In the genomic region with DNA sequence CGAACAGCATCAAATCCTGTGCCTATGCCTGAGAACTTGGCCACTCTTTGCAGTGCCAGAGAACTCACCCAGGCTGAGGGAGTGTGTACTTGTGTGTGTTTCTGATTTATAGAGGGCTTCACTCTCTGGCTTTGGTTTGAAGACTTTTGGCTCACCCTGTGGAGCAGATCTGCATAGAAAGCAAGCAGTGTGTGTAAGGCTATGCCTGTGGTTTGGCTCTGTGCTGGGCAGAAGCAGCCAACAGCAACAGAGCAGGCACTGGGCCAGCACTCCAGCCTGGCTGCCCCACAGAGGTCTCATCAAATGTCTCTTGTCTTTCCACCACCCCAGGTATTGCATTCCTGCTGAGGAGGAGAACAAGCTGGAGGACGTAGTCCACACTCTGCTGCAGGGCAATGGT, we compare ENCODE assay signal across 8 mouse cellular contexts.
A peak's percentile ranks its signal among the peaks of the same experiment; 100 is the strongest.
DNase-seq lines count a peak whose midpoint lies in the region; ATAC-seq and TF ChIP-seq lines count a peak whose summit lies in the region.

No protein-coding gene starts in this region.

- H3K4me1 ChIP-seq in hindbrain, embryonic 15.5 days (replicated peaks), result peaks cover 23% of the 10 kb centered on the region
- no peaks in the 10 kb centered on the region for H3K4me1 ChIP-seq in hindbrain, embryonic 11.5 days (replicated peaks; ENCODE audit: control insufficient read depth, insufficient read depth, low read length)
- H3K4me1 ChIP-seq in hindbrain, postnatal 0 days (ENCODE audit: insufficient read depth, low read length), result peaks cover 11% of the 10 kb centered on the region

- WGBS in hindbrain, embryonic 15.5 days, result 53% methylated on average over 2 of the region's 2 CpGs
- 94% methylated on average over 2 of the region's 2 CpGs for WGBS in hindbrain, embryonic 11.5 days
- WGBS in hindbrain, postnatal 0 days, result 38% methylated on average over 2 of the region's 2 CpGs

- CTCF ChIA-PET in Patski (lab: Charles Lee), result interaction anchor here (0.8 kb wide), 1 partner anchor 11 kb away, joined by 3 read pairs; no protein-coding TSS in a partner anchor

- DNase-seq in hindbrain, embryonic 11.5 days (ENCODE audit: low spot score), result no peak
- DNase-seq in Patski (ENCODE audit: low read depth, low spot score), result peak; percentile 75
- DNase-seq in cerebellum, postnatal 25 days, result peak; percentile 75 to 84
- DNase-seq in hindbrain, postnatal 0 days (ENCODE audit: low spot score), result peak; percentile 74
- no peak for DNase-seq in embryo, embryonic 9.5 days (ENCODE audit: extremely low spot score)

- TF ChIP-seq CTCF in Patski (IDR thresholded peaks at IDR 0.05), result no peak
- TF ChIP-seq CTCF in hindbrain, postnatal 0 days (IDR thresholded peaks at IDR 0.05; ENCODE audit: low read depth), result no peak

- peak; percentile 63 for ATAC-seq in hindbrain, embryonic 15.5 days (ENCODE audit: low FRiP score, low read depth)
- ATAC-seq in hindbrain, embryonic 11.5 days (ENCODE audit: low FRiP score), result no peak
- peak; percentile 92 for ATAC-seq in Patski
- ATAC-seq in hindbrain, postnatal 0 days, result peak; percentile 76
- no peak for ATAC-seq in granulocyte monocyte progenitor cell, adult 5-6 weeks (replicated peaks; ENCODE audit: poor library complexity, severe bottlenecking)
- no peak for ATAC-seq in frontal cortex, adult (ENCODE audit: low TSS enrichment)

- POLR2A ChIA-PET in Patski (lab: Charles Lee), result no interaction called here

- no peaks in the 10 kb centered on the region for H3K27me3 ChIP-seq in hindbrain, embryonic 15.5 days
- H3K27me3 ChIP-seq in hindbrain, embryonic 11.5 days (ENCODE audit: control insufficient read depth, insufficient read depth, low read length), result no peaks in the 10 kb centered on the region
- H3K27me3 ChIP-seq in Patski, result no peaks in the 10 kb centered on the region
- H3K27me3 ChIP-seq in hindbrain, postnatal 0 days (ENCODE audit: insufficient read depth, low read length), result no peaks in the 10 kb centered on the region

- H3K4me3 ChIP-seq in hindbrain, embryonic 15.5 days, result no peak overlapping the region
- no peak overlapping the region for H3K4me3 ChIP-seq in hindbrain, embryonic 11.5 days (ENCODE audit: low read depth, low read length)
- H3K4me3 ChIP-seq in hindbrain, postnatal 0 days (ENCODE audit: low read length), result no peak overlapping the region

- H3K9me3 ChIP-seq in hindbrain, embryonic 15.5 days, result no peaks in the 10 kb centered on the region
- no peaks in the 10 kb centered on the region for H3K9me3 ChIP-seq in hindbrain, embryonic 11.5 days (ENCODE audit: control insufficient read depth, low read length)
- H3K9me3 ChIP-seq in hindbrain, postnatal 0 days (ENCODE audit: low read length), result no peaks in the 10 kb centered on the region

- H3K36me3 ChIP-seq in hindbrain, embryonic 15.5 days, result peaks cover 68% of the 10 kb centered on the region
- H3K36me3 ChIP-seq in hindbrain, embryonic 11.5 days (ENCODE audit: control insufficient read depth, insufficient read depth, low read length), result peaks cover 9% of the 10 kb centered on the region; the same call in 1 of the 2 replicates
- H3K36me3 ChIP-seq in hindbrain, postnatal 0 days (ENCODE audit: insufficient read depth, low read length), result peaks cover 60% of the 10 kb centered on the region

- no peak overlapping the region for H3K9ac ChIP-seq in hindbrain, embryonic 15.5 days
- H3K9ac ChIP-seq in hindbrain, embryonic 11.5 days (ENCODE audit: low read depth, low read length), result no peak overlapping the region
- H3K9ac ChIP-seq in hindbrain, postnatal 0 days (replicated peaks; ENCODE audit: low read length), result no peak overlapping the region

- peak overlapping the region; percentile 43 for H3K27ac ChIP-seq in hindbrain, embryonic 15.5 days (replicated peaks)
- no peak overlapping the region for H3K27ac ChIP-seq in hindbrain, embryonic 11.5 days (ENCODE audit: low read depth, low read length)
- H3K27ac ChIP-seq in hindbrain, postnatal 0 days, result peak overlapping the region; percentile 29; the same call in 1 of the 2 replicates

- in situ Hi-C loops in Patski (cut with MboI; ENCODE audit: low pct_unique_long_range_greater_than_20kb), result no loop called here

- H3K4me2 ChIP-seq in hindbrain, embryonic 15.5 days, result no peak overlapping the region
- H3K4me2 ChIP-seq in hindbrain, embryonic 11.5 days (replicated peaks; ENCODE audit: low read depth, low read length), result no peak overlapping the region
- no peak overlapping the region for H3K4me2 ChIP-seq in hindbrain, postnatal 0 days (ENCODE audit: low read depth, low read length)

Comparison
In these comparisons a context has a peak if more than half of its experiments do, and no peak if none do; other contexts are left out.
1. ATAC-seq: peak in hindbrain, embryonic 15.5 days (single experiment), Patski (single experiment) and hindbrain, postnatal 0 days (single experiment); none in hindbrain, embryonic 11.5 days (single experiment), granulocyte monocyte progenitor cell, adult 5-6 weeks (single experiment) and frontal cortex, adult (single experiment).
2. DNase-seq: peak in Patski (single experiment), cerebellum, postnatal 25 days (2 of 2) and hindbrain, postnatal 0 days (single experiment); none in hindbrain, embryonic 11.5 days (single experiment) and embryo, embryonic 9.5 days (single experiment).